In genomic region chr1:162038431-162038830, GRCm38 (mm10) we compare ENCODE assay signal across 11 mouse cellular contexts. TPM values are rescaled to one million over a fixed set of nuclear protein-coding genes. Genes with fewer than 3 reads are reported as not detected.
DNase-seq lines count a peak whose midpoint lies in the region; ATAC-seq and TF ChIP-seq lines count a peak whose summit lies in the region.
"Had no signal": no experiment of that assay in that cellular context is flagged by ENCODE, and none has a peak within 500 bp of the region (broad histone marks: within the 10 kb centered on the region; RNA-seq: fewer than 3 reads in every experiment).

No protein-coding gene starts in this region.

- DNase-seq in forebrain, embryonic 14.5 days (ENCODE audit: low spot score): no peak
- DNase-seq in lung, embryonic 14.5 days: peak; percentile 92
- no peak for DNase-seq in lung, adult 2 months
- DNase-seq in lung, postnatal 36 days: peak; percentile 32
- DNase-seq in left cerebral cortex, postnatal 4 days: no peak
- DNase-seq in left cerebral cortex, postnatal 10 days (ENCODE audit: extremely low spot score in 1 of 2, low spot score in 2 of 2): no peak

- 68% methylated on average over 5 of the region's 5 CpGs for WGBS in forebrain, embryonic 16.5 days
- WGBS in forebrain, embryonic 14.5 days: 73% methylated on average over 5 of the region's 5 CpGs
- 18% methylated on average over 5 of the region's 5 CpGs for WGBS in lung, embryonic 14.5 days
- WGBS in lung, adult 2 months: 46% methylated on average over 5 of the region's 5 CpGs
- 46% methylated on average over 5 of the region's 5 CpGs for WGBS in heart, embryonic 11.5 days (ENCODE audit: insufficient replicate concordance)

- no peaks in the 10 kb centered on the region for H3K9me3 ChIP-seq in forebrain, embryonic 16.5 days (ENCODE audit: control insufficient read depth, low read length)
- H3K9me3 ChIP-seq in forebrain, embryonic 14.5 days (replicated peaks; ENCODE audit: control insufficient read depth, low read length): no peaks in the 10 kb centered on the region
- H3K9me3 ChIP-seq in lung, embryonic 14.5 days (ENCODE audit: low read depth, low read length): no peaks in the 10 kb centered on the region
- H3K9me3 ChIP-seq in heart, embryonic 11.5 days (replicated peaks; ENCODE audit: control insufficient read depth, low read length): no peaks in the 10 kb centered on the region

- ATAC-seq in forebrain, embryonic 16.5 days: peak; percentile 5; the same call in 1 of the 2 replicates
- ATAC-seq in forebrain, embryonic 14.5 days: no peak
- ATAC-seq in lung, embryonic 14.5 days (ENCODE audit: insufficient read depth): peak; percentile 69
- no peak for ATAC-seq in heart, embryonic 11.5 days (replicated peaks; ENCODE audit: insufficient number of reproducible peaks, low FRiP score, low TSS enrichment)

- H3K36me3 ChIP-seq in forebrain, embryonic 16.5 days (ENCODE audit: control insufficient read depth, insufficient read depth): no peaks in the 10 kb centered on the region
- no peaks in the 10 kb centered on the region for H3K36me3 ChIP-seq in forebrain, embryonic 14.5 days (ENCODE audit: control insufficient read depth, insufficient read depth, low read length)
- no peaks in the 10 kb centered on the region for H3K36me3 ChIP-seq in lung, embryonic 14.5 days (ENCODE audit: insufficient read depth)
- H3K36me3 ChIP-seq in heart, embryonic 11.5 days (ENCODE audit: control insufficient read depth, insufficient read depth, low read length): no peaks in the 10 kb centered on the region

- H3K27ac ChIP-seq in forebrain, embryonic 16.5 days (ENCODE audit: low read length): no peak overlapping the region; the same call in 1 of the 2 replicates
- no peak overlapping the region for H3K27ac ChIP-seq in forebrain, embryonic 14.5 days (ENCODE audit: low read depth, low read length)
- H3K27ac ChIP-seq in lung, embryonic 14.5 days (ENCODE audit: low read depth): peak overlapping the region; percentile 92
- peak overlapping the region; percentile 76 for H3K27ac ChIP-seq in heart, embryonic 11.5 days (ENCODE audit: low read depth, low read length)

- H3K4me1 ChIP-seq in forebrain, embryonic 16.5 days (replicated peaks; ENCODE audit: control insufficient read depth, insufficient read depth, low read length): peaks cover 17% of the 10 kb centered on the region
- H3K4me1 ChIP-seq in forebrain, embryonic 14.5 days (ENCODE audit: control insufficient read depth, insufficient read depth, low read length): no peaks in the 10 kb centered on the region; the same call in 1 of the 2 replicates
- H3K4me1 ChIP-seq in lung, embryonic 14.5 days (ENCODE audit: insufficient read depth): peaks cover 35% of the 10 kb centered on the region
- peaks cover 5% of the 10 kb centered on the region; the same call in 1 of the 2 replicates for H3K4me1 ChIP-seq in lung, adult 2 months (ENCODE audit: control insufficient read depth, insufficient read depth, low read length)
- H3K4me1 ChIP-seq in heart, embryonic 11.5 days (ENCODE audit: control insufficient read depth, insufficient read depth, low read length): peaks cover 2% of the 10 kb centered on the region; the same call in 1 of the 2 replicates

- no peak for TF ChIP-seq CTCF in lung, embryonic 14.5 days (IDR thresholded peaks at IDR 0.05; ENCODE audit: low read depth)
- no peak for TF ChIP-seq CTCF in lung, adult 2 months (IDR thresholded peaks at IDR 0.05; ENCODE audit: insufficient read depth, low read length)

- no peak overlapping the region for H3K4me3 ChIP-seq in forebrain, embryonic 16.5 days (replicated peaks; ENCODE audit: low read length)
- no peak overlapping the region for H3K4me3 ChIP-seq in forebrain, embryonic 14.5 days (ENCODE audit: low read depth, low read length)
- H3K4me3 ChIP-seq in lung, embryonic 14.5 days (ENCODE audit: low read depth, low read length): no peak overlapping the region
- H3K4me3 ChIP-seq in lung, adult 2 months (replicated peaks; ENCODE audit: extremely low read depth, low read depth, low read length): no peak overlapping the region
- no peak overlapping the region for H3K4me3 ChIP-seq in heart, embryonic 11.5 days (ENCODE audit: low read depth, low read length)
- H3K4me3 ChIP-seq: erythroblast, embryonic 14.5 days had no signal

- TF ChIP-seq POLR2A in lung, adult 2 months (IDR thresholded peaks at IDR 0.05; ENCODE audit: borderline replicate concordance, extremely low read depth, low read depth, low read length): no peak

- intact Hi-C loops in left cerebral cortex, postnatal 4 days (cut with DNase I): no loop called here
- intact Hi-C loops in left cerebral cortex, postnatal 10 days (cut with DNase I): no loop called here

- no peak overlapping the region for H3K4me2 ChIP-seq in forebrain, embryonic 16.5 days (ENCODE audit: low read length)
- H3K4me2 ChIP-seq in forebrain, embryonic 14.5 days (ENCODE audit: low read length): no peak overlapping the region
- H3K4me2 ChIP-seq in lung, embryonic 14.5 days: no peak overlapping the region
- no peak overlapping the region for H3K4me2 ChIP-seq in heart, embryonic 11.5 days

- no peak overlapping the region for H3K9ac ChIP-seq in forebrain, embryonic 16.5 days (replicated peaks; ENCODE audit: low read depth, low read length)
- no peak overlapping the region for H3K9ac ChIP-seq in forebrain, embryonic 14.5 days (ENCODE audit: low read length)
- H3K9ac ChIP-seq in lung, embryonic 14.5 days: no peak overlapping the region
- H3K9ac ChIP-seq in heart, embryonic 11.5 days (ENCODE audit: low read depth, low read length): no peak overlapping the region

- no peaks in the 10 kb centered on the region for H3K27me3 ChIP-seq in forebrain, embryonic 16.5 days (replicated peaks; ENCODE audit: control insufficient read depth, insufficient read depth, low read length)
- no peaks in the 10 kb centered on the region for H3K27me3 ChIP-seq in forebrain, embryonic 14.5 days (replicated peaks; ENCODE audit: control insufficient read depth, insufficient read depth, low read length)
- H3K27me3 ChIP-seq in lung, embryonic 14.5 days (ENCODE audit: insufficient read depth, low read length): no peaks in the 10 kb centered on the region
- no peaks in the 10 kb centered on the region for H3K27me3 ChIP-seq in heart, embryonic 11.5 days (ENCODE audit: control insufficient read depth, insufficient read depth, low read length)

RNA-seq across cellular contexts. Expression of gene 4930558K02Rik, which starts 59.0 kb away (rescaled TPM):
- not detected in 2 replicates for polyA plus RNA-seq in forebrain, embryonic 16.5 days (2015; fragmentation: Nextera tagmentation; extraction: Ambion mirVana)
- 0.18 TPM in 1 of 2 replicates, not detected in the other for polyA plus RNA-seq in forebrain, embryonic 14.5 days (2014; fragmentation: Nextera tagmentation; extraction: Ambion mirVana)
- not detected in 2 replicates for polyA plus RNA-seq in lung, embryonic 14.5 days (2014; fragmentation: Nextera tagmentation; extraction: Ambion mirVana)
- not detected in 2 replicates for polyA plus RNA-seq in lung, adult 2 months (2012; rRNA removed)
- not detected in 2 replicates for polyA plus RNA-seq in heart, embryonic 11.5 days (2014; fragmentation: Nextera tagmentation; extraction: Ambion mirVana)
- not detected for total RNA-seq in left cerebral cortex, postnatal 4 days (2021)
- not detected for total RNA-seq in left cerebral cortex, postnatal 10 days (2021)
- total RNA-seq: left cerebral cortex, postnatal 36 days had no signal
- polyA plus RNA-seq: C2C12; erythroblast, embryonic 14.5 days had no signal

Comparison
In these comparisons a context has a peak if more than half of its experiments do, and no peak if none do; other contexts are left out.
1. ATAC-seq: peak in forebrain, embryonic 16.5 days (single experiment) and lung, embryonic 14.5 days (single experiment); none in forebrain, embryonic 14.5 days (single experiment) and heart, embryonic 11.5 days (single experiment).
2. DNase-seq: peak in lung, embryonic 14.5 days (single experiment) and lung, postnatal 36 days (single experiment); none in forebrain, embryonic 14.5 days (single experiment), lung, adult 2 months (single experiment), left cerebral cortex, postnatal 4 days (single experiment) and left cerebral cortex, postnatal 10 days (0 of 2).
3. H3K27ac ChIP-seq: peak in lung, embryonic 14.5 days (single experiment) and heart, embryonic 11.5 days (single experiment); none in forebrain, embryonic 16.5 days (single experiment) and forebrain, embryonic 14.5 days (single experiment).